Mouse (Mus musculus) Muller cell, postnatal 12 days (primary cell): ENCODE data around the gene Lpgat1.

Experiments used
- DNase-seq: peaks from one replicate; pipeline ENCODE4 v3.0.0-alpha.2; 2015; ENCODE audit errors: inconsistent ontology term

Gene Lpgat1

GRCm38 (mm10) chr1:191733822-191734221, 16.2 kb downstream of the Lpgat1 start:
- no peak for DNase-seq

DNA sequence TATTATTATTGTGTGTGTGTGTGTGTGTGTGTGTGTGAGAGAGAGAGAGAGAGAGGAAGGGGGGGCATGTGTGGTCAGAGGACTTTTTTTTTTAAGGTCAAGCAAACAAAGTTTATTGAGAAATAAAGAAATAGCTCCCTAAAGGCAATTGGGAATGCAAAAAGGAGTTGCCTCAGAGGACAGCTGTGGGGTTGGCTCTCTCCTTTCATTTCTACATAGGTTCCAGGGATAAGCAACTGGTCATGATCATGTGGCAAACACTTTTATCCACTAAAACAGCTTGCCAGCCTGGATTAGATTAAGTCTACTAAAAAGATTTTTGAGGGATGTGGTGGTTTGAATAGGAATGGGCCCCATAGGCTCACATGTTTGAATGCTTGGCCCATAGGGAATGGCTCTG, 18.8 kb downstream of the Lpgat1 start:
- no peak for DNase-seq

- no peak for DNase-seq
These were observed 20.2 kb downstream of the Lpgat1 start for GRCm38 (mm10) chr1:191737871-191738270.

- no peak for DNase-seq
These were observed 21.1 kb downstream of the Lpgat1 start for GRCm38 (mm10) chr1:191738726-191739125.

DNA sequence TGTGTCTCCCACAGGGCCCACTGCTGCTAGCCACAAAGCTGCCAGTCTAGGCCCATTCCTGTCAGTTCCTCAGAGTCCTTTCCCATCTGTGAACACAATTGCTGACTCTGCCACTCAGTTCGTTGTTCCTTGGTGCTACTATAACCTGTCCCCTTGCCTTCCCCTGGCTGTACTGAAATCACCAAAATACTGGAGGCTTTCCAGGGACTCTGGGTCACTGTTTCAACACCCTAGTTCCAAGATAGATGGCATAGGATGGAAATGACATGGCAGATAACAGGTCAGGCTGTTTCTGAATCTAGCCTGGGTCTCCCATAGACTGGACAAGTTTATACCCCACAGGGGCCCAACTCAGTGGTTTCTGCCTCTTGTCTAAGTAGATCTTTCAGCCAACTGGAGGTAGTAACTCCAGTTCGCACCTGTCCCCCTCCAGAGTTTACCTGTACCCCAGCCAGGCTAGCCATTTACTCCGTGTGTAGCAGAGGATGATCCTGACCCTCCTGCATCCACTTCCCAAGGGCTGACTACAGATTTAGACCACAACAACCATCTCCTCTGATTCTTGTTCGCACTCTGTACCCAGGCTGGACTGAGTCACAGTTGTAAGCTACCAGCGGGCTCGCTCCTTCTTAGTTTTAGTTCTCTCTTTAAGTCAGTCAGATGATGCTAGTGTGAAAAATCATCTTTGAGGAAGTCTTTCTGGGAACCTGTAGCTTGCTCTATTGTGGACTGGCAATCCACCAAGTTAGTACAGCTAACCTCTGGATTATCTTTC, 23.1 kb downstream of the Lpgat1 start:
- DNase-seq, result no peak

GRCm38 (mm10) chr1:191741635-191742034, 24.0 kb downstream of the Lpgat1 start:
- DNase-seq, result no peak

- DNase-seq, result no peak
These were observed 30.8 kb downstream of the Lpgat1 start for GRCm38 (mm10) chr1:191748431-191748830.

GRCm38 (mm10) chr1:191756520-191757199, 39.0 kb downstream of the Lpgat1 start:
- DNase-seq, result no peak

DNA sequence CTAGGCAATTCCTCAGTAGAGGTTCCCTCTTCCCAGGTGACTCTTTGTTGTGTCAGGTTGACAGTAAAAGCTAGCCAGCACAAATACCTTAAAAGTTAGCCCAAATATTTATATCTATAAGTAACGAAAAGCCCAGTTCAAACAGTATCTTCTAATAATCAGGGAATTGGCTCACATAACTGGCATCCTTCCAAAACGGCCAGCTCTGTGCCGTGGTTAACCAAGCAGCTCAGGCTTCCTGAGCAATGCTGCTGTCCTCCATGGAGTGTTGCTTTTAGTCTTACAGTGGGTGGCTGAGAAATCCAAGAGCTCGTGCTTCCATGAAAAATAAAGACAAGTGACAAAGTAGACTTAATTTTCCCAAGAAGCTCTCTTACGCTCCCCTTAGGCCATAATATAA, 56.5 kb downstream of the Lpgat1 start:
- no peak for DNase-seq

GRCm38 (mm10) chr1:191775116-191775515, 57.5 kb downstream of the Lpgat1 start:
- no peak for DNase-seq

- no peak for DNase-seq
These were observed 59.9 kb downstream of the Lpgat1 start for GRCm38 (mm10) chr1:191777521-191777920.

GRCm38 (mm10) chr1:191780470-191780869, 62.8 kb downstream of the Lpgat1 start:
- DNase-seq, result no peak

DNA sequence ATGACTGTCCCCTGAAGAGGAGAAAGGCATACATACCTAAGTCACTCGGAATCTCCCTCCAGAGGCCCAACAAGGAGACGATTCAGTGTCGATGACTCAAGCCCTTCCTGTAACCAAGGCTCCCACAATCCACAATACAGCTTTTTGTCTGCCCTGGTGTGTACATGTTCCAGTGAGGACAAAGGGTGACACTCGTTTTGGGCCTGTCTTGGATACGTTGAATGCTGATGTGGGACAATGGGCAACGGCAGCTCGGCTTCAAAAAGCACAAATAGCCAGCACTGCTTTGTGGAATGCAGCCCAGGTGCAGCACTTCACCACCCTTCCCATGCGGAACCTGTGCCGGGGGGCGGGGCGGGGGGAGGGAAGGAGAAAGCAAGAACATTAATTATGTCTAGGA, 67.5 kb downstream of the Lpgat1 start:
- DNase-seq, result peak; percentile 80

GRCm38 (mm10) chr1:191786255-191786654, 68.6 kb downstream of the Lpgat1 start:
- no peak for DNase-seq

DNA sequence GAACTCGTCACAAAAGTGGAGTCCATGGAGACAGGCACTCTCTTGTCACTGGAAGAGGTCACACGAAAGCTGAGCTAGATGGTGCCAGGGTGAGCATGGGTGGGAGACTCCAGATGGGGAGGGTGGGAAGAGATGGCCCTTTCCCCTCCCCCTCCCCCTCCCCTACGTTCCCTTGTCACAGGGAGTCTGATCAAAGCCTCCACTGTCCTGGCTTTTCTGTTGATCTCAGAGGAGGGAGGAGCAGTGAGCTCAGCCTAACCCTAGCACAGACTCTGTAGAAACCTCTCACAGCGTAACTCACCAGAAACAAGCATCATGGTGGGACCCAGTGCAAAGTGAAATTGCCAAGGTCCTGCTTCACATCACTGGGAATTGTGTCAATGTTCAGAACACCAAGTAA, 69.7 kb downstream of the Lpgat1 start:
- no peak for DNase-seq

DNA sequence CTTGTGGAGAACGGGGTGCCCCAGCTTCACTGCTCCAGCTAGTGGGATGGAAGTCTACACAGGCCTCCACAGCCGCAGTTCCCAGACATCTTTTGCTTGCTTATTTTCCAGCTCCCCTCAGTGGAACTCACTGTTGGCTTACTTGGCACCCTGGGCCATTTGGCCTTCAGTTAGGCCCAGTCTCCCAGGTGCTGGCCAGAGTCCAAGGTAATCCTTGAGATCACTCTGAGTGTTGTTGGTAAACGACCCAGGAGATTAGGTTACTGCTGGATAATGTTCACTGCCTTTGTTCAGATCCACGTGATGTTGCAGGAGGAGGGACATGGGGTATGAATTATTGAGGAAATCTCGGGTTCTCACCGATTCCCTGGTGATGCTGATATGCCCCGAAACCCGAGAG, 75.4 kb downstream of the Lpgat1 start:
- no peak for DNase-seq

GRCm38 (mm10) chr1:191793888-191794532, 76.4 kb downstream of the Lpgat1 start:
- no peak for DNase-seq

- no peak for DNase-seq
These were observed 78.7 kb downstream of the Lpgat1 start for GRCm38 (mm10) chr1:191796238-191796896.

DNA sequence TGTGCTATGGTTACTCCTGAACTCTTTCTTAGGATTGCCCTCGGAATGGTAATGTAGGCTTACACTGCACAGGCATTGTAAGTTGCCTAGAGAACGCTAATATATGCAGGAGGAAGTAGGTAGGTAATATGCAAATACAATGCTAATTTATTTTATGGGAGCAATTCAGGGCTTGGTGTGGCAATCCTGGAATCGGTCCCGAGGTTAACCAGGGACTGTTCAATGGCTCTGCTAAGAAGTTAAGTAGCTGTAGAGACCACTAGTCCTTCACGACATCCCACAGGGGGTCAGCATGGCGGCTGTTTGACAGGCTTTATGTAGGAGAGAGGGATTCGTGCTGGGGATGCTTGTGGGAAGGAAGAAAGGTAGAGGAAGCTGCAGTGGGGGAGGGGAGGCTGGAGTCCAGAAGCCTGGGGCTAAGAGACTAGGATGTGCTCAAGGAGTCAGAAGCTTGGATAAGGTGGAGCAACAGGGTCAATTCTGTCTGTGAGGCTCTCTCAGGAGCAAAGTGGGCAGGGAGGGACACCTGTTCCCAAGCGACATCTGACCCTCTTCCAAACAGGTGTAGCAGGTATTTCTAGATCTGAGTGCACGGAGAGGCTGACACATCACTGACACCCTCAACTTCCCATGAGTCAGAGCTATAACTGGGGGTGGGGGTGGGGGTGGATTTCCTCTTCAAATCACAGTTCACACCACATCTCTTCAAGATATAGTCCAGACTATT, 84.6 kb downstream of the Lpgat1 start:
- no peak for DNase-seq

GRCm38 (mm10) chr1:191802820-191803655, 85.4 kb downstream of the Lpgat1 start:
- no peak for DNase-seq

- DNase-seq, result no peak
These were observed 87.1 kb downstream of the Lpgat1 start for GRCm38 (mm10) chr1:191804747-191805146.
